Mouse (Mus musculus) B cell, adult 62 days (primary cell): ENCODE measurements around the gene C130032M10Rik. TPM values are rescaled to one million over a fixed set of nuclear protein-coding genes. Genes with fewer than 3 reads are reported as not detected.

ENCODE experiments used
- total RNA-seq: library from RNA; stranded (reverse); gene quantifications from 4 replicates; pipeline ENCODE4 v1.2.4, GENCODE M21; 2023

C130032M10Rik gene
- not detected in 4 replicates for total RNA-seq

DNA sequence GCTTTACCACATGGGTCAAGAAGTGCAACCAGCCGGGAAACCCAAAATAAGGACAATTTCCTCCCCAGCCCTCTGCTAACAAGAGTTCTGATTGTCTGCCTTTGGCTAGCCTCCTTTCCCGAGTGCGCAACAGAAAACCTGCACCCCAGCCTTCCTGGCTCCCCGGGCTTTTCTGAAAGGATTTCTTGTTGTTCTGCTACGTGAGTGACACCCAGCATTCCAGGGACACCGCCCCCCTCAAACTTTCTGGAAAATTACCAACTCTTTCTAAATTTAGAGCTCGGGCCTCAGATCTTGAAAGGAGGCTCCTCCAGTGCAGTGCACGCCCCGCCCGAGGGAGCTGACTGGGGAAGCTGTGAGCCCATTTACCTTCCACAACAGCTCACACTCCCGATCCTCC, at the start of gene C130032M10Rik:
TSS of gene C130032M10Rik (plus strand) at position 334 of the 400 bp plus-strand sequence.

DNA sequence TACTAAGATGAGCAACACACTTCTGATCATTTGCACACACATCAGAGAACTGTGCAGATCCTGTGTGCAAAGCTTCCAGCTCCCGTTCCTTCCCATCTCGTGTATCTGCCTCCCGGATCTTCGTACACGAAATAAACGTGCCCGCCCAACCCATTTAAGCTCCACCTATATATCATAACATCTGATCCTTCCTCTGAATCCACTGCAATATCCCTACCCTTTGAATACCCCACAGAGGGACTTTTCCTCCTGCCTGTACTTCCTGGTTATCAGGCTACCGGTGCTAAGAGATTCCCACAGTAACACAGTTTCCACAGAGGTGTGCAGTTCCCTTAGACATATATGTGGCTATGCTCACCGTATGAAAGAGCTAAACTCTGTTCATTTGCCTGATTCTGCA, 10.7 kb upstream of the C130032M10Rik start, which contains the start of gene Ccr4:
TSS of gene Ccr4 (minus strand) at position 101 of the 400 bp plus-strand sequence.

DNA sequence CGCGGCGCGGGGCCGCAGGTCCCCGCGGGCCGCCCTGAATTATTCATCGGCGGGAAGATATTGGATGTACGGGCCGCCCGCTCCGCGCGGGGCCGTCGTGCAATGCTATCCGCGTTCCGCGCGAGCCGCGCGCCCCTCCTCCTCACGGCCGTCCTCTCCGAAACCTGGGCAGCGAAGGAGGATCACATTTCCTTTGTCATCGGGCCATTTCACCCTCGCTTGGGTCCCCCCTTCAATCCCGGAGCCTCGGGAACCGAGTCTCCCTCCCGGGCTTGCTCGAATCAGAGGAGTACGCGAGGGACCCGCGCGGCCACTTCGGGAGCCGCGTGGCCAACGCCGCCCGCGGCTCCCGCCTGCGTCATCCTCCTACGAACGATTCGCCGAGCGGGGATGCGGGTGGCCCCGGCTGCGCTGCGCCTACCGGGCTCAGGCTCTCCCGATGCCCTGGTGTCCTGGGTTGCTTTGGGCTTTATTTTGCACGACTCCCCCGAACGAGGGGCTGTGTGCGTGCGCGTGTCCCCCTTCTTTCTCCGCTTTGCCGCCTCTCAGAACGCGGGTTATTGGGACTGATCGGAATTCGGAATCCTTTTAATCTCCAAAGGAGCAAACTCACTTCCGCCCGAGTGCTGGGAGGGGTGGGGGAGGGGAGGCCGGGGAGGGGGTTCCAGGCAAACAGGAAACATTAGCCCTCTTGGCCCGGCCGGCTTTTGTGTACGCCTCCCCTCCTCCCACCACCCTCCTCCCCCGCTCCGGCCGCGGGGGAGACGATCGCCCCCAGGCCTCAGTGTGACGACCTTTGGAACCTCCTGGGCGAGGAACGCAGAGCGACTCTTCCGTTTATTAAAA, 48.5 kb downstream of the C130032M10Rik start, which contains the start of gene Trim71:
TSS of gene Trim71 (minus strand) at position 609 of the 846 bp plus-strand sequence.

Other genes with a start within 250 kb of the C130032M10Rik start
- gene Bcl2a1c, start 185.6 kb upstream of the C130032M10Rik start, total RNA-seq, result 2.2 to 2.9 TPM in 2 of 4 replicates, not detected in the others
- gene Crtap, start 125.0 kb upstream of the C130032M10Rik start, total RNA-seq, result 5.8 to 8.0 TPM (median 6.4 TPM) in 4 replicates
- gene Glb1, start 114.6 kb upstream of the C130032M10Rik start, total RNA-seq, result 20.5 to 24.2 TPM (median 22.4 TPM) in 4 replicates
- 7.9 to 10.6 TPM (median 9.8 TPM) in 4 replicates for gene Tmppe, start 114.6 kb upstream of the C130032M10Rik start, total RNA-seq
- gene Ccr4, start 10.8 kb upstream of the C130032M10Rik start, total RNA-seq, result not detected in 4 replicates
- not detected in 4 replicates for gene Trim71, start 48.7 kb downstream of the C130032M10Rik start, total RNA-seq
- gene Cnot10, start 124.5 kb downstream of the C130032M10Rik start, total RNA-seq, result 74.9 to 79.2 TPM (median 76.8 TPM) in 4 replicates
- gene Dync1li1, start 173.1 kb downstream of the C130032M10Rik start, total RNA-seq, result 41.3 to 46.6 TPM (median 44.9 TPM) in 4 replicates
- gene Cmtm6, start 215.4 kb downstream of the C130032M10Rik start, total RNA-seq, result 91.0 to 99.5 TPM (median 95.7 TPM) in 4 replicates